Mouse (Mus musculus) midbrain, embryonic 12.5 days (tissue): ENCODE measurements around the gene Crocc. TPM values are rescaled to one million over a fixed set of nuclear protein-coding genes. Genes with fewer than 3 reads are reported as not detected.

ENCODE experiments used
- ATAC-seq: fragments of 200-750 bp; cut with Nextera tagmentation; 2 replicates; pipeline ENCODE4 v1.8.0; 2017; ENCODE audit warnings: low read depth, moderate TSS enrichment, moderate library complexity; ENCODE audit not compliant: low FRiP score
- H3K27ac ChIP-seq: fragments of 300-500 bp; sonication (generic); replicated peaks from 2 replicates; pipeline ENCODE4 v1.5.1; 2016; ENCODE audit warnings: mild to moderate bottlenecking
- H3K27me3 ChIP-seq: fragments of 300-500 bp; sonication (generic); 2 replicates; pipeline ENCODE4 v1.6.1; 2016; ENCODE audit warnings: mild to moderate bottlenecking
- H3K36me3 ChIP-seq: fragments of 300-500 bp; sonication (generic); 2 replicates; pipeline ENCODE4 v1.6.1; 2016
- H3K4me1 ChIP-seq: fragments of 300-500 bp; sonication (generic); 2 replicates; pipeline ENCODE4 v1.6.1; 2016
- H3K4me2 ChIP-seq: fragments of 300-500 bp; sonication (generic); replicated peaks from 2 replicates; pipeline ENCODE4 v1.6.1; 2016; ENCODE audit warnings: mild to moderate bottlenecking, moderate library complexity
- H3K4me3 ChIP-seq: fragments of 300-500 bp; sonication (generic); 2 replicates; pipeline ENCODE4 v1.5.1; 2016; ENCODE audit warnings: mild to moderate bottlenecking
- H3K9ac ChIP-seq: fragments of 300-500 bp; sonication (generic); replicated peaks from 2 replicates; pipeline ENCODE4 v1.6.1; 2016; ENCODE audit warnings: mild to moderate bottlenecking, moderate library complexity
- H3K9me3 ChIP-seq: fragments of 300-500 bp; sonication (generic); 2 replicates; pipeline ENCODE4 v1.6.1; 2016; ENCODE audit warnings: mild to moderate bottlenecking
- whole genome bisulfite sequencing: fragments of 180-500 bp; shearing (Covaris S2); methylation state at CpG from one replicate; pipeline ENCODE4 v1.1.7; 2016; 5-methylcytosine and 5-hydroxymethylcytosine counted together
- polyA plus RNA-seq: library from polyadenylated mRNA; unstranded; fragments of >200 nt; fragmentation: Nextera tagmentation; extraction: Ambion mirVana; gene quantifications from 2 replicates; pipeline ENCODE4 v1.2.1, GENCODE M21; 2016

Gene Crocc
- polyA plus RNA-seq, 1 experiment from 2014 or later, result 14.2 TPM

DNA sequence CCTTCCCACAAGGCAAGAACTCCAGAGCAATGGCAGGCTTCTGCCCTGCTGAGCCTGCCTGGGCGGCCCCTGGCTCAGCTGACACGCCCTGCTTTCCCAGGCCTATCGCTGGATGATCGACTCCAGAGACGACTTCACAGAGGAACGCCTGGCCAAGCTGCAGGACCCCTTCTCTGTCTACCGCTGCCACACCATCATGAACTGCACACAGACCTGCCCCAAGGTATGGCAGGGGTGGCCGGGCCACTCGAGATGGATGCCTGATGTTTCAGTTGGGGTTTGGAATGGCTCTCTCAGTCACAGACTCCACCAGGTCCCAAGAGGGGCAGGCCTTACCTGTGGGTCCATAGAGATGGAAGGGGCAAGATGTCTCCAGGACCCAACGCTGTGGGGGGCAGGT, 83.1 kb downstream of the Crocc start:
- H3K27me3 ChIP-seq, result no peaks in the 10 kb centered on the region
- 93% methylated on average over 10 of the region's 10 CpGs for whole genome bisulfite sequencing

DNA sequence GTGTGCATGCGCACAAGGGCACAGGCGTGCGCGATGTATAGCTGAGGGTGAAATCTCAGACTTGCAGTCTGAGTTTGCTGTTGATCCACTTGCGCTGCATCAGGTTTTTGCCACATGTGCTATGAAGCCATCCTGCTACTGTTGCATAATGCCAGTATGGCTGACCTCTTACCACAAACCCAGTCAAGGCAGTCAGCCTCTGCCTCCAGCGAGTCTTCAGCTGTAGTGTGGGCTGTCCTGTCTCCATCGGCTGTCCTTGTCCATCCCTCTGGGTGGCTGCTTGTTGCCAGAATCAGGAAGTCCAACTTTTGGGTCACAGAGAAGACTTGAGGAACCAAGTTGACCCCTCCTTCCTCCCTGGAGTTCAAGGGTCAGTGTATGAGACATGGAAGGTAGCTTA, 85.0 kb downstream of the Crocc start:
- Histone ChIP-seq H3K4me1 (no peaks in the 10 kb centered on the region), H3K27ac (no peak overlapping the region), H3K36me3 (peaks cover 96% of the 10 kb centered on the region), H3K4me3 (no peak overlapping the region), H3K9me3 (no peaks in the 10 kb centered on the region), H3K4me2 (no peak overlapping the region), H3K9ac (no peak overlapping the region), H3K27me3 (no peaks in the 10 kb centered on the region)
- ATAC-seq, result no peak
- 97% methylated on average over 7 of the region's 7 CpGs for WGBS

More for the DNA sequence above, 83.1 kb downstream of the Crocc start:
- no peak overlapping the region for H3K27ac ChIP-seq
- H3K4me1 ChIP-seq, result no peaks in the 10 kb centered on the region
- peaks cover 78% of the 10 kb centered on the region for H3K36me3 ChIP-seq
- H3K9me3 ChIP-seq, result no peaks in the 10 kb centered on the region
- H3K4me2 ChIP-seq, result no peak overlapping the region
- H3K4me3 ChIP-seq, result no peak overlapping the region
- no peak for ATAC-seq
- H3K9ac ChIP-seq, result 0 out of 2 replicates have a peak overlapping the region, but pooled peaks have one; percentile 1

DNA sequence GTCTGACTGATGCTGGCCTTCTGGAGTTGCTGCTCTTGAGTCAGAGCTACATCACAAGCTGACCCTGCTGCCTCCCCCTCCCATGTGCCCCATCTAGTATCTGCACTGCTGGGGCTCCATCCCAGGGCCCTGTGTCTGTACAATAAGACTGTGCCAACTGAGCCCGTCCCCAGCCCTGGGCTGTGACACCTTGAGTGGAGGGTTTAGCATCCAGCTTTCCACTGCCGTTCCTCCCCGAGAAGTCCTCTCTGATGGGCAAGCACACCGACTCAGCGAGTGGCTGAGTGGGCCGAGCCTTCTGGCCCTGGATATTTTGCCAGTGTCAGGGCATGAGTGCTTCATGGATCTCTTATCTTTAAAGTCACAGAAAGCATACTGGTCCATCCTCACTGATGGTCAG, 85.9 kb downstream of the Crocc start:
- 98% methylated on average over 6 of the region's 6 CpGs for WGBS
- no peaks in the 10 kb centered on the region for H3K9me3 ChIP-seq
- no peak for ATAC-seq
- H3K4me1 ChIP-seq, result no peaks in the 10 kb centered on the region
- peaks cover 99% of the 10 kb centered on the region for H3K36me3 ChIP-seq
- no peak overlapping the region for H3K4me2 ChIP-seq
- no peak overlapping the region for H3K27ac ChIP-seq
- H3K9ac ChIP-seq, result no peak overlapping the region
- no peak overlapping the region for H3K4me3 ChIP-seq
- no peaks in the 10 kb centered on the region for H3K27me3 ChIP-seq

DNA sequence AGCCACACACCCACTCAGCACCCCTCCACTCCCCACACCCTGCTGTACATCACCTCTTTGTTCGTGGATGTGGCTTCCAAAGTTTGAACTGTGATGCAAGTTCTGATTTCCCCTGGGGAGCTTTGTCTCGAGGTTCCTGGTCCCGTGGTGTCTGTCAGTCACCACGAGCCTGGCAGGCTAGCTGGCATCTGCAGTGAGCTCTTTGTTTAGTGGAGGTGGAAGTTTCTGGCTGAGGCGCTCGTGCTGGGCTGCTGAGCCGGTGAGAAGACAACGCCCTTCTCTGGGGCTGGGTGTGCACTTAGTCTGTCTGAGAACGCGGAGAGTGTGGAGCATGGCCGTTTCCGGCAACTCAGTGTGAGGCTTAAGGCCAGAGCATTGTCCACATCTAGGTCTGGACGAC, 88.7 kb downstream of the Crocc start:
- no peak for ATAC-seq
- peaks cover 95% of the 10 kb centered on the region for H3K36me3 ChIP-seq
- WGBS, result 85% methylated on average over 13 of the region's 13 CpGs
- H3K27ac ChIP-seq, result no peak overlapping the region
- H3K4me2 ChIP-seq, result no peak overlapping the region
- H3K27me3 ChIP-seq, result no peaks in the 10 kb centered on the region
- no peak overlapping the region for H3K4me3 ChIP-seq
- no peaks in the 10 kb centered on the region for H3K9me3 ChIP-seq
- H3K4me1 ChIP-seq, result no peaks in the 10 kb centered on the region
- no peak overlapping the region for H3K9ac ChIP-seq

DNA sequence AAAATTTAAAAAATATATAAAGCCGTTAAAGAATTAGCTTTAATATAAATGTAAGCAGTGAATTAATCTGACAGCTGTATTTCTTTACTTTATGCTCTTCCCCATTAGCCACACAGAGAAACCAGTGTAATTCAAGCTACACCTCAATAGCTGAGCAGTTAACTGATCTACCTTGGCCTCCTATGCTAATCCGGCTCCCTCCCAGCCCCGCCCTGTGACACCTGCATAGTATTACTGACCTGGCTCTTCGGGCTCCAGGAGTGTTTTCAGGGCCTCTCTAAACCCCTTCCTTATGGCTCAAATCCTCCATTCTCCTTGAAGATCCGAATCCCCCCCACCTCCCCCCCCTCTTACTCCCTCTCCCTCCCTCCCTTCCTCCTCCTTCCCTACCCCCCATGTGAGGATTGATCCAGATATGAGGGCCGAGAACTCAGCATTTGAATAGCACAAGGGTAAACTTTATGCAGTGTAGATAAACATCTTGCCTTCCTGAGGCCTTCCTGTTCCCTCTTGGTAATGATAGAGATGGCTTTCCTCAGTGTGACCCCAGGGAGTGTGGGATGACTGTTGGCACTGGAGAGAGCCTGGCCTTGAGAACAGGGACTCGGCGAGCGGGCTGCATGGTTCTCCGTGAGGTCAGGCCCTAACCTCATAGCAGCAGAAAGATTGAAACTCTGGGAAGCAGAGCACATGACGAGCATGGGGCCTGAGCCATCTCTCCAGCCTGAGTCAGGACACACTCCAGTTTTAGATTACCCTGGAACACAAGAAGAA, 92.8 kb downstream of the Crocc start:
- Histone ChIP-seq H3K4me3 (no peak overlapping the region), H3K9me3 (no peaks in the 10 kb centered on the region), H3K9ac (no peak overlapping the region), H3K27ac (no peak overlapping the region), H3K27me3 (no peaks in the 10 kb centered on the region), H3K4me1 (peaks cover 6% of the 10 kb centered on the region), H3K4me2 (no peak overlapping the region), H3K36me3 (peaks cover 63% of the 10 kb centered on the region)
- 92% methylated on average over 11 of the region's 11 CpGs for WGBS
- no peak for ATAC-seq

Other genes with a start within 250 kb of the Crocc start
- gene Padi3, start 249.9 kb downstream of the Crocc start, polyA plus RNA-seq, result 0.05 TPM in 1 of 2 replicates, not detected in the other
- gene Padi1, start 214.8 kb downstream of the Crocc start, polyA plus RNA-seq, result 0.06 TPM in 1 of 2 replicates, not detected in the other
- 0.39 and 0.89 TPM in 2 replicates for gene Padi2, start 154.2 kb downstream of the Crocc start, polyA plus RNA-seq
- gene Sdhb, start 99.3 kb downstream of the Crocc start, polyA plus RNA-seq, result 394 and 399 TPM in 2 replicates
- gene Atp13a2, start 73.7 kb downstream of the Crocc start, polyA plus RNA-seq, result 93.4 and 97.2 TPM in 2 replicates
- gene Mfap2, start 50.1 kb downstream of the Crocc start, polyA plus RNA-seq, result 240 and 287 TPM in 2 replicates
- gene Necap2, start 17.8 kb upstream of the Crocc start, polyA plus RNA-seq, result 54.7 and 56.8 TPM in 2 replicates
- 0.31 TPM in 1 of 2 replicates, not detected in the other for gene Spata21, start 27.8 kb upstream of the Crocc start, polyA plus RNA-seq
- gene Szrd1, start 79.2 kb upstream of the Crocc start, polyA plus RNA-seq, result 28.5 and 33.9 TPM in 2 replicates
- gene Fbxo42, start 87.4 kb upstream of the Crocc start, polyA plus RNA-seq, result 26.6 and 27.0 TPM in 2 replicates
- 6.4 and 7.1 TPM in 2 replicates for gene Rsg1, start 153.4 kb upstream of the Crocc start, polyA plus RNA-seq
- gene Arhgef19, start 178.9 kb upstream of the Crocc start, polyA plus RNA-seq, result 2.1 and 2.7 TPM in 2 replicates
- 6.5 and 7.8 TPM in 2 replicates for gene Epha2, start 240.7 kb upstream of the Crocc start, polyA plus RNA-seq